Mouse (Mus musculus): Measurements from ENCODE around the gene Smyd3. TPM values are rescaled to one million over a fixed set of nuclear protein-coding genes. Genes with fewer than 3 reads are reported as not detected.
A peak's percentile ranks its signal among the peaks of the same experiment; 100 is the strongest.

Smyd3 gene
- polyA plus RNA-seq, 1 experiment from 2014 or later: 26.3 TPM

DNA sequence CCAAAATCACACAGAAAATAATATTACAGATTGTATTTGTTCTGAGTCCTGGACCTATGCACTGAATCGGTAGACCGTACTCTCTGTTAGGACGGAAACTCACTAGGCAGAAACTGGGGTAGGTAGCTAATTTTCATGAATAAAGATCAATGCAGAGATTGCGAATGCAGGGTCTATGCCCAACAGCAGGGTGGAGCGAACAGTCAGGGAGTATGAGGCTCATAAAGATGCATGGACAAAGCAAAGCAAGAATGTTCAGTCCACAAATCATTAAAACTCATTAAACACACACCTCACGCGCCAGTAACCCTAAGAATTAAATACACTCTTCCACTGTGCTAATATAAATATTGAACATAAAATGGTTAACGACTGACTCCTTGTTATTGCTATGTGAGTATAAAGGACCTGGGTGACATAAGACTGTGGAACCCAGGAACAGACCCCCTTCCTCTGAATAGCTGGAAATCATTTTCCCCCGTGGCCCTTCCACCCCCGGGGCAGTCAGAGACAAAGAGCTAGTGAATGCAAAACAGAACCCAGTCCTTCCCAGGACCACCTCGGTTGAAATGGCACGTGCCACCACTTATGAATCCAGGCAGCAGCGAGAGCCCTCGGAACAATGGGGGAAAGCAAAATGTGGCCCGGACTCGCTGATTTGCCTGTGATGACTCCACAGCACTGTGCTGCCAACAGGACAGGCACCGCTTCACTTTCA is 71.6 kb downstream of the Smyd3 start:
- Histone ChIP-seq H3K9me3 (replicated peaks; ENCODE audit: control insufficient read depth, low read length) (no peaks in the 10 kb centered on the region), H3K9ac (replicated peaks; ENCODE audit: low read length) (peak overlapping the region; percentile 4; the same call in 1 of the 2 replicates), H3K27me3 (ENCODE audit: control insufficient read depth, insufficient read depth, low read length) (no peaks in the 10 kb centered on the region), H3K36me3 (replicated peaks; ENCODE audit: control insufficient read depth, insufficient read depth, low read depth, low read length) (no peaks in the 10 kb centered on the region), H3K4me3 (ENCODE audit: low read depth, low read length) (no peak overlapping the region), H3K4me2 (ENCODE audit: low read depth, low read length) (no peak overlapping the region), H3K27ac (replicated peaks; ENCODE audit: low read depth, low read length) (peak overlapping the region; percentile 38; the same call in 1 of the 2 replicates), H3K4me1 (ENCODE audit: control insufficient read depth, insufficient read depth, low read length) (no peaks in the 10 kb centered on the region)
- DNase-seq (ENCODE audit: low spot score): peak; percentile 86
- ATAC-seq (replicated peaks; ENCODE audit: insufficient number of reproducible peaks, low FRiP score, low TSS enrichment, low read depth): peak; percentile 76
- WGBS: 30% methylated on average over 17 of the region's 17 CpGs

DNA sequence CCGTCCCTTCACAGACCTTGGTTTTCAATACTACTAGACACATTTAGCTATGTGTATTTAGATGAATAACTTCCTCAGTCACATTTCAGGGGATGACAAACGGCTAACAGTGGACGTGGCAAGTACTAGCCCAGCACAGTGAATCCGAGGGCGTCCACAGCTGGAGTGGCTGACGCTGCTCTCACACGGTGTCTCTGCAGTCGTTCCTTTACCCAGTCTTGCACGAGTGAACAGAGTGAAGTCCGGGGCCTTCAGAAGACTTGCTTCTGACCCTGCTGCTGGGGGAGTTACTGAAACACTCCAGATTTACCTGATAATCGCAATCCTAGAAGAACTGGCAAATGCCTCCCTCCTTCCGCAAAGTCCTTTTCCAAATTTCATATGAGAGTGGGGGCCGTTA is 74.0 kb downstream of the Smyd3 start:
- H3K9ac ChIP-seq (replicated peaks; ENCODE audit: low read length): no peak overlapping the region
- no peak overlapping the region for H3K4me2 ChIP-seq (ENCODE audit: low read depth, low read length)
- H3K4me1 ChIP-seq (ENCODE audit: control insufficient read depth, insufficient read depth, low read length): no peaks in the 10 kb centered on the region
- no peak overlapping the region for H3K4me3 ChIP-seq (ENCODE audit: low read depth, low read length)
- H3K27me3 ChIP-seq (ENCODE audit: control insufficient read depth, insufficient read depth, low read length): no peaks in the 10 kb centered on the region
- ATAC-seq (replicated peaks; ENCODE audit: insufficient number of reproducible peaks, low FRiP score, low TSS enrichment, low read depth) (no peak), DNase-seq (ENCODE audit: low spot score) (no peak)
- H3K9me3 ChIP-seq (replicated peaks; ENCODE audit: control insufficient read depth, low read length): no peaks in the 10 kb centered on the region
- no peak overlapping the region for H3K27ac ChIP-seq (replicated peaks; ENCODE audit: low read depth, low read length)
- H3K36me3 ChIP-seq (replicated peaks; ENCODE audit: control insufficient read depth, insufficient read depth, low read depth, low read length): no peaks in the 10 kb centered on the region
- 79% methylated on average over 13 of the region's 13 CpGs for WGBS

DNA sequence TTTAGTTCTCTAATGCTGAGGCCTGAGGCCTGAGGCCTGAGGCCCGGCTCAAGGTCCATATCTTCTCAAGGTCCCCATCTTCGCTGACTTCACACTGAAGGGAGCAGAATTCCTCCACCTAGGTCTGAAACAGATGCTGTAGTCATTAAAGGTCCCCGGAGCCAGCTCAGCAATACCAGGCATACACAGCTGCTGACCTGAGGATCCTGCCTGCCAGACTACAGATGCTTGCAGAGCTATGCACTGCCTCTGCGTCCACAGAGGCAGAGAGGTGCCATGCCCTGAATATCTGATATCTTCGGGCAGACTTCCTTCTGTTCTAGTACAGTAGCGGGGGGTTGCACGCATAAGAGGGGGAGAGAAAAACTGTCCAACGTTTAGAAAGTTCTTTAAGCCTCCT is 74.4 kb downstream of the Smyd3 start:
- H3K9me3 ChIP-seq (replicated peaks; ENCODE audit: control insufficient read depth, low read length): no peaks in the 10 kb centered on the region
- no peaks in the 10 kb centered on the region for H3K4me1 ChIP-seq (ENCODE audit: control insufficient read depth, insufficient read depth, low read length)
- 51% methylated on average over 8 of the region's 8 CpGs for WGBS
- ATAC-seq (replicated peaks; ENCODE audit: insufficient number of reproducible peaks, low FRiP score, low TSS enrichment, low read depth) (no peak), DNase-seq (ENCODE audit: low spot score) (no peak)
- no peak overlapping the region for H3K27ac ChIP-seq (replicated peaks; ENCODE audit: low read depth, low read length)
- no peak overlapping the region for H3K4me2 ChIP-seq (ENCODE audit: low read depth, low read length)
- no peaks in the 10 kb centered on the region for H3K36me3 ChIP-seq (replicated peaks; ENCODE audit: control insufficient read depth, insufficient read depth, low read depth, low read length)
- no peak overlapping the region for H3K4me3 ChIP-seq (ENCODE audit: low read depth, low read length)
- no peaks in the 10 kb centered on the region for H3K27me3 ChIP-seq (ENCODE audit: control insufficient read depth, insufficient read depth, low read length)
- H3K9ac ChIP-seq (replicated peaks; ENCODE audit: low read length): no peak overlapping the region

DNA sequence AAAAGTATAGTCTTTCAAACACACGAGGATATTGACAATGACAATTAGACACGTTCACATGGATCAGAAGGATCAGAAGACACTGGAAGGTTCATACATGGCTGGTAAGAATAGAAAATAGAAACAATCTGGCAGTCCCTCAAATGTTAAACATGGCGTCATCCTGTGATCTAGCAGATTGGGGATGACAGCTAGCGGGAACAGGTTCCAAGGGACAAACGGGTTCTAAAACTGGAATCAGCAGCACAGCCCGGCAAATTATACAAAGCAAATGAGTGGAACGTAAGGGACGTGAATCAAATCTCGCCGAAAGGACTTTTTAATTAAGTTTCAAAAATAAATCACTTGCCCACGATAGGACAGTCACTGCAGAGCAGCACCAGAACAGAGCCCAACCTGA is 81.2 kb downstream of the Smyd3 start:
- Histone ChIP-seq H3K9ac (replicated peaks; ENCODE audit: low read length) (no peak overlapping the region), H3K9me3 (replicated peaks; ENCODE audit: control insufficient read depth, low read length) (no peaks in the 10 kb centered on the region), H3K4me1 (ENCODE audit: control insufficient read depth, insufficient read depth, low read length) (no peaks in the 10 kb centered on the region), H3K4me2 (ENCODE audit: low read depth, low read length) (no peak overlapping the region), H3K27me3 (ENCODE audit: control insufficient read depth, insufficient read depth, low read length) (no peaks in the 10 kb centered on the region), H3K4me3 (ENCODE audit: low read depth, low read length) (no peak overlapping the region), H3K27ac (replicated peaks; ENCODE audit: low read depth, low read length) (no peak overlapping the region), H3K36me3 (replicated peaks; ENCODE audit: control insufficient read depth, insufficient read depth, low read depth, low read length) (no peaks in the 10 kb centered on the region)
- DNase-seq (ENCODE audit: low spot score) (no peak), ATAC-seq (replicated peaks; ENCODE audit: insufficient number of reproducible peaks, low FRiP score, low TSS enrichment, low read depth) (no peak)
- 82% methylated on average over 11 of the region's 11 CpGs for WGBS

DNA sequence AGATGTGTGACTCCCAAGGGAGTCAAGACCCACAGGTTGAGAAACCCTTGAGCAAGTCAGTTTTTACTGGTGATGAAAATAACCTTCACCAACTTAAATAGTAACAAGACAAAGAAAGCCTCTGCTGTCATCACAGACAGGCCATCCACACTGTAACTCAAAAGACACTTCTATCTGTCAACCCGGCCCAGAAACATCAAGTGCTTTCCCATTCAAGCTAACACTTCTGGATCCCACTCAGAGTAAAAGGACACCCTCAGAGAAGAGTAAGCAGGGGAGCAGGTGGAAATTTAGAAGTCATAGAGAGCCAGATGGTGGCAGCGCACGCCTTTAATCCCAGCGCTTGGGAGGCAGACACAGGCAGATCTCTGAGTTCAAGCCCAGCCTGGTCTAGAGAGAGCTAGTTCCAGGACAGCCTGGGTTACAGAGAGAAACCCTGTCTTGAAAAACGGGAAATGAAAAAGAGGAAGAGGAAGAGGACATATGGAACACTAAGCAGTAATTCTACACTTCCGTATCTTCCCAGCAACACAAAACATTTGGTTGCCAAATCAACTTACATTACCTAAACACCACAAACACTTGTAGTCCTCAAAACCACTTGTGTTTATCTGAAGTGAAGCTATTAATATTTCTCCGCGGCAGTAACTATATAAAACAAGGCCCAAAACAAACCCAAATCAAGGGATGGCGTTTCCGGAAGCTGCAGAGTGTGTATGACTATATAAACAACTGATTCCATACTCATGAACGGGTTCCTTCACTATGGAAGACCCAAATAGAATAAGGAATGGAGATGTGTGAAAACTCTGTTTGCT is 83.2 kb downstream of the Smyd3 start:
- H3K4me2 ChIP-seq (ENCODE audit: low read depth, low read length): no peak overlapping the region
- DNase-seq (ENCODE audit: low spot score): no peak
- H3K36me3 ChIP-seq (replicated peaks; ENCODE audit: control insufficient read depth, insufficient read depth, low read depth, low read length): no peaks in the 10 kb centered on the region
- WGBS: 89% methylated on average over 11 of the region's 11 CpGs
- H3K27ac ChIP-seq (replicated peaks; ENCODE audit: low read depth, low read length): no peak overlapping the region
- no peaks in the 10 kb centered on the region for H3K27me3 ChIP-seq (ENCODE audit: control insufficient read depth, insufficient read depth, low read length)
- H3K9ac ChIP-seq (replicated peaks; ENCODE audit: low read length): no peak overlapping the region
- H3K9me3 ChIP-seq (replicated peaks; ENCODE audit: control insufficient read depth, low read length): no peaks in the 10 kb centered on the region
- H3K4me1 ChIP-seq (ENCODE audit: control insufficient read depth, insufficient read depth, low read length): no peaks in the 10 kb centered on the region
- ATAC-seq (replicated peaks; ENCODE audit: insufficient number of reproducible peaks, low FRiP score, low TSS enrichment, low read depth): no peak
- no peak overlapping the region for H3K4me3 ChIP-seq (ENCODE audit: low read depth, low read length)

DNA sequence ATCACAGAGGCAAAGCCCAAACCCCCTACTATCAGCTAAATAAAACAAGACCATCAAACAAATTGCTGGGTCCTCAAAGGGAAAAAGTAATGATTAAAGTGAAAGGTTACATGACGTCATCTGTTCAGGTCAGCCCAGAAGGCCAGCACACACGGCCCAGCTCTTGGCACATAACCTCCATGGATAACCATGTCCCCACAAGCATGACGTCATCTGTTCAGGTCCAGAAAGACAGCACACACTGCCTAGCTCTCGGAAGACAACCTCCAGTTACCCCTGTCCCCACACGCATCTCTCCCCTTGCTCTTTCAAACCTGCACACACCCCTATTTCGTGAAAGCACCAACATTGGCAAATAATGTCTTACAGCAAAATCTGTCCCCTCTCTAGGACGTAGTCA is 84.0 kb downstream of the Smyd3 start:
- Histone ChIP-seq H3K4me3 (ENCODE audit: low read depth, low read length) (no peak overlapping the region), H3K9ac (replicated peaks; ENCODE audit: low read length) (no peak overlapping the region), H3K36me3 (replicated peaks; ENCODE audit: control insufficient read depth, insufficient read depth, low read depth, low read length) (no peaks in the 10 kb centered on the region), H3K4me1 (ENCODE audit: control insufficient read depth, insufficient read depth, low read length) (no peaks in the 10 kb centered on the region), H3K4me2 (ENCODE audit: low read depth, low read length) (no peak overlapping the region), H3K27ac (replicated peaks; ENCODE audit: low read depth, low read length) (no peak overlapping the region), H3K9me3 (replicated peaks; ENCODE audit: control insufficient read depth, low read length) (no peaks in the 10 kb centered on the region), H3K27me3 (ENCODE audit: control insufficient read depth, insufficient read depth, low read length) (no peaks in the 10 kb centered on the region)
- no peak for ATAC-seq (replicated peaks; ENCODE audit: insufficient number of reproducible peaks, low FRiP score, low TSS enrichment, low read depth)
- no peak for DNase-seq (ENCODE audit: low spot score)
- WGBS: 80% methylated on average over 7 of the region's 7 CpGs

DNA sequence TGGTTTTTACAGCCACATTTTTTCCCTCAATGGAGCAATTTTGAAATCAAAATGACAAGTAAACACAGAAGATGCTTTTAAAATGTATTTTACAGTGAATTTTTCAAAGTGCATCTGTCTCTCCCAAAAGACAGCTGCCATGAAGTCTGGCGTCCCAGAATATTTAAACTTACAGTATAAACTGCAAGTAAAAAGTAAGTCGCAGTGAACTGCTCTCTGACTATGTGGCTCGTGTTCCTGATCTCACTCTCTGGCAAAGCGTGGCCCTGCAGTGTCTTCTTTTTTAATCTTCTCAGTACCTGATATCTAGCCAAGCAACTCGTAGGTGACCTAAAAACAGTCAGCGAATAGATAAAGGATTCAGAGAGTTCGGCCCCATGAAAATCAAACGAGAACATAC is 84.5 kb downstream of the Smyd3 start:
- Histone ChIP-seq H3K4me3 (ENCODE audit: low read depth, low read length) (no peak overlapping the region), H3K9ac (replicated peaks; ENCODE audit: low read length) (no peak overlapping the region), H3K9me3 (replicated peaks; ENCODE audit: control insufficient read depth, low read length) (no peaks in the 10 kb centered on the region), H3K27me3 (ENCODE audit: control insufficient read depth, insufficient read depth, low read length) (no peaks in the 10 kb centered on the region), H3K4me1 (ENCODE audit: control insufficient read depth, insufficient read depth, low read length) (no peaks in the 10 kb centered on the region), H3K4me2 (ENCODE audit: low read depth, low read length) (no peak overlapping the region), H3K36me3 (replicated peaks; ENCODE audit: control insufficient read depth, insufficient read depth, low read depth, low read length) (no peaks in the 10 kb centered on the region), H3K27ac (replicated peaks; ENCODE audit: low read depth, low read length) (no peak overlapping the region)
- ATAC-seq (replicated peaks; ENCODE audit: insufficient number of reproducible peaks, low FRiP score, low TSS enrichment, low read depth) (no peak), DNase-seq (ENCODE audit: low spot score) (no peak)
- 89% methylated on average over 8 of the region's 8 CpGs for WGBS

DNA sequence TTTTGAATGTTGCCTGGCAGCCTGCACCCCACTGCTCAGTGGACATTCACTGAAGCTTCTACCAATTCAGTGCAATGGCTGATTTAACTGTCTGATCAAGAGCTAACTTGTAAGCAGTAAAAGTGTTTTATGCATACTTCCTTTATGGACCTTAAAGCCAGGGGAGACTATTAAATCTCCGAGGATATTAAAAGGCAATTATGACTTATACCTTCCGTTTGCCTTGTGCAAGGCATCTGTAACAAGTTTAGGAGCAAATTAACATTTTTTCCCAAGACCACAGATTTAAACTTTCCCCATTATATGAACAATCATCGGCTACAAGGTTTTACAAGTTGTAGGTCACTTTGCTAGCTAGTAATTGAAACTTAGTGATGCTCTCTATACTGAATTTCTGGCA is 87.8 kb downstream of the Smyd3 start:
- no peak overlapping the region for H3K4me2 ChIP-seq (ENCODE audit: low read depth, low read length)
- no peak for ATAC-seq (replicated peaks; ENCODE audit: insufficient number of reproducible peaks, low FRiP score, low TSS enrichment, low read depth)
- H3K27me3 ChIP-seq (ENCODE audit: control insufficient read depth, insufficient read depth, low read length): no peaks in the 10 kb centered on the region
- H3K9ac ChIP-seq (replicated peaks; ENCODE audit: low read length): no peak overlapping the region
- no peak overlapping the region for H3K4me3 ChIP-seq (ENCODE audit: low read depth, low read length)
- DNase-seq (ENCODE audit: low spot score): no peak
- 62% methylated on average over 3 of the region's 3 CpGs for WGBS
- no peaks in the 10 kb centered on the region for H3K4me1 ChIP-seq (ENCODE audit: control insufficient read depth, insufficient read depth, low read length)
- no peak overlapping the region for H3K27ac ChIP-seq (replicated peaks; ENCODE audit: low read depth, low read length)
- no peaks in the 10 kb centered on the region for H3K9me3 ChIP-seq (replicated peaks; ENCODE audit: control insufficient read depth, low read length)
- no peaks in the 10 kb centered on the region for H3K36me3 ChIP-seq (replicated peaks; ENCODE audit: control insufficient read depth, insufficient read depth, low read depth, low read length)
